Mouse (Mus musculus) liver, adult 2 months (tissue): ENCODE data around the gene Galr2. TPM values are rescaled to one million over a fixed set of nuclear protein-coding genes. Genes with fewer than 3 reads are reported as not detected.

Source experiments
- DNase-seq: peaks from one replicate; pipeline ENCODE4 v3.0.0-alpha.2; 2011; ENCODE audit warnings: low read depth, low spot score; ENCODE audit errors: extremely low read depth
- H3K27ac ChIP-seq: fragments of 200-500 bp; replicated peaks from 2 replicates; pipeline ENCODE4 v1.5.1; 2012; ENCODE audit warnings: low read depth, mild to moderate bottlenecking, control low read depth, inconsistent platforms, low read length; ENCODE audit not compliant: insufficient read depth
- H3K27me3 ChIP-seq: fragments of 200-500 bp; 2 replicates; pipeline ENCODE4 v1.6.1; 2012; ENCODE audit warnings: mild to moderate bottlenecking, moderate library complexity, low read length, inconsistent platforms; ENCODE audit not compliant: control insufficient read depth, insufficient read depth
- H3K36me3 ChIP-seq: fragments of 200-500 bp; 2 replicates; pipeline ENCODE4 v1.6.1; 2012; ENCODE audit warnings: low read length, inconsistent platforms; ENCODE audit not compliant: control insufficient read depth, insufficient read depth
- H3K4me1 ChIP-seq: fragments of 200-500 bp; 2 replicates; pipeline ENCODE4 v1.6.1; 2011; ENCODE audit warnings: low read length; ENCODE audit not compliant: control insufficient read depth, insufficient read depth
- H3K4me3 ChIP-seq: fragments of 200-500 bp; 2 replicates; pipeline ENCODE4 v1.5.1; 2011; ENCODE audit warnings: low read depth, mild to moderate bottlenecking, control low read depth, low read length, moderate library complexity; ENCODE audit not compliant: insufficient read depth
- H3K79me2 ChIP-seq: fragments of 200-500 bp; 2 replicates; pipeline ENCODE4 v1.6.1; 2012; ENCODE audit warnings: inconsistent platforms, mild to moderate bottlenecking, low read length, moderate library complexity; ENCODE audit not compliant: control insufficient read depth, insufficient read depth
- H3K9ac ChIP-seq: fragments of 200-500 bp; 2 replicates; pipeline ENCODE4 v1.6.1; 2012; ENCODE audit warnings: low read depth, mild to moderate bottlenecking, control low read depth, inconsistent platforms, low read length
- CTCF ChIP-seq: fragments of 200-500 bp; IDR thresholded peaks from 2 replicates; pipeline ENCODE4 v1.5.1; 2011; ENCODE audit warnings: low read depth, low read length, control low read depth
- POLR2A ChIP-seq: fragments of 200-500 bp; IDR thresholded peaks from 2 replicates; pipeline ENCODE4 v1.6.1; 2011; ENCODE audit warnings: low read length, control low read depth; ENCODE audit not compliant: insufficient read depth; ENCODE audit errors: extremely low read depth
- WGBS: fragments of 180-500 bp; shearing (Covaris S2); methylation state at CpG from one replicate; pipeline ENCODE4 v1.1.7; 2018; 5-methylcytosine and 5-hydroxymethylcytosine counted together
- polyA plus RNA-seq: library from polyadenylated mRNA; depleted of rRNA; stranded (reverse); fragments of >200 nt; gene quantifications from 2 replicates; pipeline ENCODE4 v1.2.3, GENCODE M21; 2012; rRNA removed
- total RNA-seq: library from RNA; depleted of rRNA; stranded (reverse); fragments of >200 nt; gene quantifications from 2 replicates; pipeline ENCODE4 v1.2.3, GENCODE M21; 2014; rRNA removed

The Galr2 gene
- total and polyA plus RNA-seq, 2 experiments, result not detected

DNA sequence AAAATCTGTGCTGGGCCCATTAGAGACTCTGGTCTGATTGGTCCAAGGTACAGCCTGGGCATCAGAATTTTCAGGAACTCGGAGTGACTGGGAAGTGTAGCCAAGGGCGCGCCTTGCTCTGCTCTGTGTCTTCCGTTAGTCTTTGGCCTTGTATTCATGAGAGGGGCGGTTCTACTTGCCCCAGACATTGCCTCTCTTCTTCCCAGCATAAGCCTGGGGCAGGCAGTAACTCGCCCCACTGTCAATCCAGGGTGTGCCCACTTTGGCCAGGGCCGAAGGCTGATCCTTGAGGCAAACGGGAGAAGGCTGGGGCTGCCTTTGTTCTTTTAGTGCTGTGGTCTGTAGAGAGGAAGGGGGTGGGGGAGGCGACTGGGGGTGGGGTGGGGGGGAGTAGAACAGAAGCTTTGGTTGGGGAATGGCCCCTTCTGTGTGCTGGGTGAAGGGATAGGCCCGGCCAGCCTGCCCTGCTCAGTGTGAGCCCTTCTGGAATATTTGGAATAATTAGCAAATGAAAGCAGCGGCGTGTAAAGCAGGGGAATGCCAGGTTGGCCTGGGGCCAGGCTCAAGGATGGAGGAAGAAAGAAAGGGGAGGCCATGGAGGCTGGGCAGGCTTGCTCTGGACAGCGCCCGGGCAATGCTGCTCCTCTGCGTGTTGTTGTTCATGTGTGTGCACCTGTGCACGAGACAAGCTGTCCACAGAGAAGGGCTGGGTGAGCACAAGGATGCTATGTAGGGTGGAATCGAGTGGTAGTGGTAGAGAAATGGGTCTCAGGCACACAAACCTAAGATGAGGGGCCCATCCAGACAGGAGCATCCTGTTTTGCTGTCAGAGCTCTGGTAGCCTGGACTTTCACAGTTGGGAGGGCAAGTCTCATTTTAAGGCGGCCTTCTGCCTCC, 48.8 kb downstream of the Galr2 start:
- 0 out of 2 replicates have a peak, but pooled peaks cover 8% of the 10 kb centered on the region for H3K27me3 ChIP-seq
- no peaks in the 10 kb centered on the region for H3K79me2 ChIP-seq
- no peaks in the 10 kb centered on the region for H3K36me3 ChIP-seq
- H3K27ac ChIP-seq, result no peak overlapping the region
- H3K4me1 ChIP-seq, result no peaks in the 10 kb centered on the region
- no peak overlapping the region for H3K4me3 ChIP-seq
- no peak for DNase-seq
- 80% methylated on average over 18 of the region's 18 CpGs for WGBS
- no peak overlapping the region for H3K9ac ChIP-seq
- TF ChIP-seq CTCF (no peak), POLR2A (no peak)

DNA sequence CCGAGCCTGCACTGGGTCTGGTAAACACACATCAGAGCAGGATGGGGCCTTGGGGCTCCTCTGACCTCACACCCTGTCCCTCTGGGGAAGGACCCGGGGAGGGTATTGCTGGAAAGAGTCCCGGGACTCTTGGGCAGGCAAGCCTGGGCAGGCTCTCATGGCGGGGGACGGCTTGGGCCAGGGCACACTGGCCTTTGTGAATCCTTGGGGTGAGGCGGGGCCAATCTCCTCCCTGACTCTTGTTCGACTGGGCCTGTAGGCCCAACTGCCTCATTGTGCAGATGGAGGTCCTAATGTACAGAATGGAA, 49.4 kb downstream of the Galr2 start:
- DNase-seq, result no peak
- WGBS, result 83% methylated on average over 7 of the region's 7 CpGs
- Histone ChIP-seq H3K9ac (no peak overlapping the region), H3K27ac (no peak overlapping the region), H3K27me3 (0 out of 2 replicates have a peak, but pooled peaks cover 8% of the 10 kb centered on the region), H3K4me1 (no peaks in the 10 kb centered on the region), H3K4me3 (no peak overlapping the region), H3K36me3 (no peaks in the 10 kb centered on the region), H3K79me2 (no peaks in the 10 kb centered on the region)
- TF ChIP-seq CTCF (no peak), POLR2A (no peak)

DNA sequence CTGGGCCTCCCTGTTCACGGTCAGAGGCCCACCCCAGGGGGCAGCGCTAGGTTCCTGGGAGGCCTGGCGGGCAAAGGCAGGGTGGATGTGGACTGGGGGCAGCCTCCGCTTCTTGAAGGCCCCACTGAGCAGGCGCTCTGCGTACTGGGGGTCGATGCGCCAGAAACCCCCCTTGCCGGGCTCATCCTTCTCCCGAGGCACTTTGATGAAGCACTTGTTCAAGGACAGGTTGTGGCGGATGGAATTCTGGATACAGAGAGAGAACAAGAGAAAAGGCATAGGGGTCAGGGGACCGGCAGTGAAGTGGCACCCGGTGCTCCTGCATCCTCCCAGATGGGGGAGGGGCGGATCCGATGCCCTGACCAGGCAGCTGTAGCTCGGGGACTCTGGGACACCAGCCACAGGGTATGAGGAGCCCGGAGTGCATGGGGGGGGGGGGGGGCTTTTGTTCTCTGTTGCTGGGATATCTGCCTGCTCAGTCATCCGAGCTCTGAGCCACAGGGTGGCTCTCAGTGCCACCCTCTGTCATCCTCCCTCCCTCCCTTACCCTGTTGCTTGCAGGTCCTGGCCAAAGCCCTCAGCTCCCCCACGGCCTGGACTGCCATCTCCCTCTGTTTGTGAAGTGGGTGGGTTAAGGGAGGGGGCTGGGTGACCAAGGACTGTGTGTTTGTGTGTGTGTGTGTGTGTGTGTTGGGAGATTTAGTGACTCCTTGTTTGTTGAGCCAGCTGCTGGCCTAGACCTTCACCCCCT, 51.7 kb downstream of the Galr2 start:
- no peaks in the 10 kb centered on the region for H3K4me1 ChIP-seq
- 0 out of 2 replicates have a peak, but pooled peaks cover 8% of the 10 kb centered on the region for H3K27me3 ChIP-seq
- TF ChIP-seq CTCF, result no peak
- no peak for TF ChIP-seq POLR2A
- H3K27ac ChIP-seq, result no peak overlapping the region
- no peak overlapping the region for H3K9ac ChIP-seq
- 57% methylated on average over 19 of the region's 19 CpGs for WGBS
- H3K79me2 ChIP-seq, result no peaks in the 10 kb centered on the region
- no peaks in the 10 kb centered on the region for H3K36me3 ChIP-seq
- no peak overlapping the region for H3K4me3 ChIP-seq
- DNase-seq, result no peak

DNA sequence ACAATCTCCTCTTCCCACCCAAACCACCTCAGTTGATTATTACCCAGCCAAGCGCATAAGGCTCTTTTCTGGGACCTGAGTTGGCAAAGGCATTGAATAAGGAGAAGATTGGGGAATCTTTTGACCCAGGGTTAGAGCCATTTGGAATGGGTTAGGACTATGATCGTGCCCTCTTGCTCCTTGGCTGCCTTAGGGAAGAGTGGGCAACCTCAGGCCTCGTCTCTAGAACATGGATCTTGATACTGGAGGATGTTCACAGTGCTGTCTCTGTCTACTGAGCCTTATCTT, 52.2 kb downstream of the Galr2 start:
- H3K4me1 ChIP-seq, result no peaks in the 10 kb centered on the region
- no peaks in the 10 kb centered on the region for H3K36me3 ChIP-seq
- no peak for DNase-seq
- TF ChIP-seq CTCF (no peak), POLR2A (no peak)
- H3K4me3 ChIP-seq, result no peak overlapping the region
- 74% methylated on average over 3 of the region's 3 CpGs for WGBS
- H3K9ac ChIP-seq, result no peak overlapping the region
- no peak overlapping the region for H3K27ac ChIP-seq
- H3K79me2 ChIP-seq, result no peaks in the 10 kb centered on the region
- H3K27me3 ChIP-seq, result 0 out of 2 replicates have a peak, but pooled peaks cover 8% of the 10 kb centered on the region

Other genes with a start within 250 kb of the Galr2 start
- 0.37 and 0.87 TPM in 2 replicates for gene Unc13d, start 203.0 kb upstream of the Galr2 start, total RNA-seq
- gene Unc13d, start 203.0 kb upstream of the Galr2 start, polyA plus RNA-seq, result 0.54 and 1.4 TPM in 2 replicates
- 14.8 and 24.8 TPM in 2 replicates for gene Wbp2, start 193.9 kb upstream of the Galr2 start, total RNA-seq
- 166 and 179 TPM in 2 replicates for gene Wbp2, start 193.9 kb upstream of the Galr2 start, polyA plus RNA-seq
- gene Trim47, start 153.7 kb upstream of the Galr2 start, total RNA-seq, result 2.9 and 6.6 TPM in 2 replicates
- gene Trim47, start 153.7 kb upstream of the Galr2 start, polyA plus RNA-seq, result 4.2 and 4.6 TPM in 2 replicates
- gene Trim65, start 149.8 kb upstream of the Galr2 start, total RNA-seq, result 3.9 and 5.8 TPM in 2 replicates
- gene Trim65, start 149.8 kb upstream of the Galr2 start, polyA plus RNA-seq, result 7.7 and 8.3 TPM in 2 replicates
- 26.4 and 40.2 TPM in 2 replicates for gene Mrpl38, start 142.1 kb upstream of the Galr2 start, total RNA-seq
- 63.7 and 77.7 TPM in 2 replicates for gene Mrpl38, start 142.1 kb upstream of the Galr2 start, polyA plus RNA-seq
- gene Fbf1, start 112.8 kb upstream of the Galr2 start, total RNA-seq, result 5.6 and 9.0 TPM in 2 replicates
- gene Fbf1, start 112.8 kb upstream of the Galr2 start, polyA plus RNA-seq, result 3.6 and 4.5 TPM in 2 replicates
- gene Ten1, start 82.1 kb upstream of the Galr2 start, total RNA-seq, result 3.0 and 5.3 TPM in 2 replicates
- gene Ten1, start 82.1 kb upstream of the Galr2 start, polyA plus RNA-seq, result 2.3 and 3.0 TPM in 2 replicates
- 994 and 1,028 TPM in 2 replicates for gene Acox1, start 81.9 kb upstream of the Galr2 start, total RNA-seq
- 683 and 720 TPM in 2 replicates for gene Acox1, start 81.9 kb upstream of the Galr2 start, polyA plus RNA-seq
- gene Evpl, start 42.9 kb upstream of the Galr2 start, total RNA-seq, result 0.07 and 0.18 TPM in 2 replicates
- gene Evpl, start 42.9 kb upstream of the Galr2 start, polyA plus RNA-seq, result 0.12 and 0.16 TPM in 2 replicates
- gene Srp68, start 6.7 kb upstream of the Galr2 start, total RNA-seq, result 19.9 and 25.2 TPM in 2 replicates
- 32.6 and 36.3 TPM in 2 replicates for gene Srp68, start 6.7 kb upstream of the Galr2 start, polyA plus RNA-seq
- gene Exoc7, start 26.3 kb downstream of the Galr2 start, total RNA-seq, result 15.9 and 19.5 TPM in 2 replicates
- 18.9 and 19.5 TPM in 2 replicates for gene Exoc7, start 26.3 kb downstream of the Galr2 start, polyA plus RNA-seq
- 0.09 and 0.20 TPM in 2 replicates for gene Foxj1, start 54.5 kb downstream of the Galr2 start, total RNA-seq
- gene Foxj1, start 54.5 kb downstream of the Galr2 start, polyA plus RNA-seq, result 0.21 and 0.26 TPM in 2 replicates
- 1.0 and 1.3 TPM in 2 replicates for gene Rnf157, start 132.1 kb downstream of the Galr2 start, total RNA-seq
- gene Rnf157, start 132.1 kb downstream of the Galr2 start, polyA plus RNA-seq, result 0.75 and 0.87 TPM in 2 replicates
- gene Ubald2, start 153.2 kb downstream of the Galr2 start, total RNA-seq, result 16.1 and 16.6 TPM in 2 replicates
- gene Ubald2, start 153.2 kb downstream of the Galr2 start, polyA plus RNA-seq, result 45.7 and 72.0 TPM in 2 replicates
- 0.07 TPM in 1 of 2 replicates, not detected in the other for gene Qrich2, start 185.3 kb downstream of the Galr2 start, total RNA-seq
- 0.05 and 0.11 TPM in 2 replicates for gene Qrich2, start 185.3 kb downstream of the Galr2 start, polyA plus RNA-seq
- gene Prpsap1, start 213.3 kb downstream of the Galr2 start, total RNA-seq, result 37.7 and 59.0 TPM in 2 replicates
- 72.8 and 80.1 TPM in 2 replicates for gene Prpsap1, start 213.3 kb downstream of the Galr2 start, polyA plus RNA-seq
- gene Sphk1, start 250.0 kb downstream of the Galr2 start, total RNA-seq, result 0.47 and 0.55 TPM in 2 replicates
- 0.21 and 0.44 TPM in 2 replicates for gene Sphk1, start 250.0 kb downstream of the Galr2 start, polyA plus RNA-seq